Mouse (Mus musculus) kidney, adult 2 months (tissue): ENCODE measurements around the gene Kif4. TPM values are rescaled to one million over a fixed set of nuclear protein-coding genes. Genes with fewer than 3 reads are reported as not detected.

Experiments
- DNase-seq: peaks from one replicate; pipeline ENCODE4 v3.0.0; 2021
- H3K27ac ChIP-seq: fragments of 200-500 bp; 2 replicates; pipeline ENCODE4 v1.5.1; 2012; ENCODE audit warnings: low read depth, low read length, control low read depth, inconsistent platforms; ENCODE audit not compliant: insufficient read depth
- H3K27me3 ChIP-seq: fragments of 200-500 bp; replicated peaks from 2 replicates; pipeline ENCODE4 v1.6.1; 2012; ENCODE audit warnings: mild to moderate bottlenecking, moderate library complexity, low read length, inconsistent platforms; ENCODE audit not compliant: control insufficient read depth, insufficient read depth
- H3K36me3 ChIP-seq: fragments of 200-500 bp; 2 replicates; pipeline ENCODE4 v1.6.1; 2012; ENCODE audit warnings: mild to moderate bottlenecking, moderate library complexity, low read length, inconsistent platforms; ENCODE audit not compliant: control insufficient read depth, insufficient read depth
- H3K4me1 ChIP-seq: fragments of 200-500 bp; 2 replicates; pipeline ENCODE4 v1.6.1; 2011; ENCODE audit warnings: low read length; ENCODE audit not compliant: control insufficient read depth, insufficient read depth
- H3K4me3 ChIP-seq: fragments of 200-500 bp; 2 replicates; pipeline ENCODE4 v1.5.1; 2011; ENCODE audit warnings: mild to moderate bottlenecking, low read depth, low read length, control low read depth; ENCODE audit not compliant: insufficient read depth
- CTCF ChIP-seq: fragments of 200-500 bp; conservative IDR thresholded peaks from 2 replicates; pipeline ENCODE4 v1.5.1; 2011; ENCODE audit warnings: low read depth, mild to moderate bottlenecking, control low read depth, low read length, moderate library complexity, mixed read lengths; ENCODE audit not compliant: insufficient read depth, insufficient read length
- POLR2A ChIP-seq: fragments of 200-500 bp; IDR thresholded peaks from one replicate; pipeline ENCODE4 v1.6.1; 2011; ENCODE audit warnings: low read depth, low read length, control low read depth
- WGBS: fragments of 180-500 bp; shearing (Covaris S2); methylation state at CpG from one replicate; pipeline ENCODE4 v1.1.7; 2018; 5-methylcytosine and 5-hydroxymethylcytosine counted together
- polyA plus RNA-seq: library from polyadenylated mRNA; depleted of rRNA; stranded (reverse); fragments of >200 nt; gene quantifications from 2 replicates; pipeline ENCODE4 v1.2.3, GENCODE M21; 2012

Kif4 gene
- polyA plus RNA-seq, 1 experiment = 0.11 TPM

GRCm38 (mm10) chrX:100729665-100730188, 104.2 kb downstream of the Kif4 start, which contains the start of gene Gdpd2:
Gene Gdpd2, plus strand, starts transcription at chrX:100729873.
- WGBS = 14% methylated on average over 8 of the region's 8 CpGs
- Histone ChIP-seq H3K27me3 (no peaks in the 10 kb centered on the region), H3K36me3 (no peaks in the 10 kb centered on the region), H3K27ac (no peak within 1 kb of the TSS), H3K4me1 (no peaks in the 10 kb centered on the region), H3K4me3 (no peak within 1 kb of the TSS)
- peak; percentile 68 for DNase-seq
- TF ChIP-seq CTCF (peak; percentile 58), POLR2A (no peak)

GRCm38 (mm10) chrX:100730266-100730665, 104.7 kb downstream of the Kif4 start:
- TF ChIP-seq POLR2A (no peak), CTCF (no peak)
- no peak for DNase-seq
- Histone ChIP-seq H3K4me1 (no peaks in the 10 kb centered on the region), H3K36me3 (no peaks in the 10 kb centered on the region), H3K4me3 (no peak overlapping the region), H3K27me3 (no peaks in the 10 kb centered on the region), H3K27ac (no peak overlapping the region)
- WGBS = 16% methylated on average over 8 of the region's 8 CpGs

- no peaks in the 10 kb centered on the region for H3K36me3 ChIP-seq
- H3K4me1 ChIP-seq = no peaks in the 10 kb centered on the region
- peak; percentile 76 for DNase-seq
- no peak for TF ChIP-seq POLR2A
- TF ChIP-seq CTCF = no peak
- H3K4me3 ChIP-seq = no peak overlapping the region
- 63% methylated on average over 7 of the region's 7 CpGs for WGBS
- H3K27ac ChIP-seq = 0 out of 2 replicates have a peak overlapping the region, but pooled peaks have one; percentile 55
- H3K27me3 ChIP-seq = no peaks in the 10 kb centered on the region
Observed at GRCm38 (mm10) chrX:100734359-100734758, 108.8 kb downstream of the Kif4 start.

- Histone ChIP-seq H3K36me3 (no peaks in the 10 kb centered on the region), H3K4me3 (no peak overlapping the region), H3K27ac (no peak overlapping the region), H3K27me3 (no peaks in the 10 kb centered on the region), H3K4me1 (peaks cover 3% of the 10 kb centered on the region; the same call in 1 of the 2 replicates)
- DNase-seq = peak; percentile 69
- TF ChIP-seq POLR2A (no peak), CTCF (peak; percentile 77)
- WGBS = 4% methylated on average over 14 of the region's 14 CpGs
Observed at GRCm38 (mm10) chrX:100738918-100739317, 113.4 kb downstream of the Kif4 start.

- DNase-seq = no peak
- H3K4me3 ChIP-seq = peak overlapping the region; percentile 51
- TF ChIP-seq CTCF (no peak), POLR2A (no peak)
- 3% methylated on average over 10 of the region's 10 CpGs for WGBS
- H3K36me3 ChIP-seq = no peaks in the 10 kb centered on the region
- no peaks in the 10 kb centered on the region for H3K27me3 ChIP-seq
- no peak overlapping the region for H3K27ac ChIP-seq
- H3K4me1 ChIP-seq = peaks cover 3% of the 10 kb centered on the region; the same call in 1 of the 2 replicates
Observed at GRCm38 (mm10) chrX:100739443-100739842, 113.9 kb downstream of the Kif4 start.

- TF ChIP-seq CTCF (no peak), POLR2A (no peak)
- peaks cover 3% of the 10 kb centered on the region; the same call in 1 of the 2 replicates for H3K4me1 ChIP-seq
- H3K27ac ChIP-seq = no peak overlapping the region
- H3K27me3 ChIP-seq = no peaks in the 10 kb centered on the region
- H3K36me3 ChIP-seq = no peaks in the 10 kb centered on the region
- no peak for DNase-seq
- H3K4me3 ChIP-seq = no peak overlapping the region
- WGBS = 50% methylated on average over 6 of the region's 6 CpGs
Observed at GRCm38 (mm10) chrX:100740785-100741184, 115.2 kb downstream of the Kif4 start.

GRCm38 (mm10) chrX:100741940-100742339, 116.4 kb downstream of the Kif4 start:
- H3K4me1 ChIP-seq = peaks cover 3% of the 10 kb centered on the region; the same call in 1 of the 2 replicates
- no peaks in the 10 kb centered on the region for H3K27me3 ChIP-seq
- no peak overlapping the region for H3K4me3 ChIP-seq
- peak; percentile 36 for DNase-seq
- WGBS = 19% methylated on average over 10 of the region's 10 CpGs
- no peak for TF ChIP-seq POLR2A
- peak; percentile 37; the same call in 1 of the 2 replicates for TF ChIP-seq CTCF
- no peak overlapping the region for H3K27ac ChIP-seq
- no peaks in the 10 kb centered on the region for H3K36me3 ChIP-seq
